Mouse (Mus musculus): ENCODE measurements at regions not wholly inside any gene's neighbourhood (a gene's known extent, or its start where the extent isn't known, plus 50 kb on each side); places are given as distances from the start of the nearest gene placed in this dataset.

GRCm38 (mm10) chr10:98805013-98805412 is 109.2 kb upstream of the Atp2b1 start:
- TF ChIP-seq CHD2 (IDR thresholded peaks at IDR 0.05; ENCODE audit: low read depth, low read length) (no peak), HCFC1 (IDR thresholded peaks at IDR 0.05; ENCODE audit: borderline replicate concordance, insufficient read depth, low read length) (no peak), ZC3H11A (IDR thresholded peaks at IDR 0.05; ENCODE audit: borderline replicate concordance, low read depth, low read length) (no peak), MAFK (IDR thresholded peaks at IDR 0.05; ENCODE audit: insufficient read depth, low read depth, low read length) (no peak), ZNF384 (IDR thresholded peaks at IDR 0.05; ENCODE audit: low read depth, low read length) (no peak)
